Mouse (Mus musculus): ENCODE measurements around the gene Hcrtr1. TPM values are rescaled to one million over a fixed set of nuclear protein-coding genes. Genes with fewer than 3 reads are reported as not detected.

Hcrtr1 gene
- polyA plus RNA-seq, 1 experiment from 2014 or later: not detected

GRCm38 (mm10) chr4:130164121-130164520, 25.0 kb upstream of the Hcrtr1 start:
- DNase-seq (no peak), ATAC-seq (no peak)
- Histone ChIP-seq H3K27me3 (ENCODE audit: insufficient read depth, low read length) (peaks cover 10% of the 10 kb centered on the region), H3K27ac (ENCODE audit: low read depth) (0 out of 2 replicates have a peak overlapping the region, but pooled peaks have one; percentile 6), H3K4me1 (ENCODE audit: insufficient read depth) (peaks cover 18% of the 10 kb centered on the region), H3K36me3 (replicated peaks; ENCODE audit: insufficient read depth, low read length) (peaks cover 7% of the 10 kb centered on the region), H3K9me3 (ENCODE audit: low read length) (no peaks in the 10 kb centered on the region), H3K4me2 (ENCODE audit: low read depth, low read length) (no peak overlapping the region), H3K4me3 (ENCODE audit: low read depth, low read length) (no peak overlapping the region), H3K9ac (replicated peaks) (no peak overlapping the region)
- WGBS (ENCODE audit: insufficient replicate concordance): 72% methylated on average over 6 of the region's 6 CpGs
- TF ChIP-seq CTCF (IDR thresholded peaks at IDR 0.05; ENCODE audit: low read depth) (no peak), EP300 (IDR thresholded peaks at IDR 0.05; ENCODE audit: low read depth) (no peak)

- H3K9ac ChIP-seq (replicated peaks): peak overlapping the region; percentile 27; the same call in 1 of the 2 replicates
- peaks cover 16% of the 10 kb centered on the region for H3K4me1 ChIP-seq (ENCODE audit: insufficient read depth)
- no peak for DNase-seq
- peaks cover 7% of the 10 kb centered on the region for H3K36me3 ChIP-seq (replicated peaks; ENCODE audit: insufficient read depth, low read length)
- 10% methylated on average over 18 of the region's 20 CpGs for WGBS (ENCODE audit: insufficient replicate concordance)
- TF ChIP-seq EP300 (IDR thresholded peaks at IDR 0.05; ENCODE audit: low read depth) (no peak; the same call in 1 of the 2 replicates), CTCF (IDR thresholded peaks at IDR 0.05; ENCODE audit: low read depth) (no peak)
- H3K27me3 ChIP-seq (ENCODE audit: insufficient read depth, low read length): peaks cover 10% of the 10 kb centered on the region
- ATAC-seq: peak; percentile 47; the same call in 1 of the 2 replicates
- no peak overlapping the region for H3K4me3 ChIP-seq (ENCODE audit: low read depth, low read length)
- no peaks in the 10 kb centered on the region for H3K9me3 ChIP-seq (ENCODE audit: low read length)
- peak overlapping the region; percentile 53 for H3K4me2 ChIP-seq (ENCODE audit: low read depth, low read length)
- H3K27ac ChIP-seq (ENCODE audit: low read depth): peak overlapping the region; percentile 16; the same call in 1 of the 2 replicates
These were observed 24.3 kb upstream of the Hcrtr1 start for GRCm38 (mm10) chr4:130163391-130163861.

GRCm38 (mm10) chr4:130161349-130161748, 22.2 kb upstream of the Hcrtr1 start:
- Histone ChIP-seq H3K36me3 (replicated peaks; ENCODE audit: insufficient read depth, low read length) (peaks cover 7% of the 10 kb centered on the region), H3K4me1 (ENCODE audit: insufficient read depth) (peaks cover 7% of the 10 kb centered on the region), H3K9ac (replicated peaks) (no peak overlapping the region), H3K27ac (ENCODE audit: low read depth) (no peak overlapping the region), H3K27me3 (ENCODE audit: insufficient read depth, low read length) (peaks cover 10% of the 10 kb centered on the region), H3K9me3 (ENCODE audit: low read length) (no peaks in the 10 kb centered on the region), H3K4me2 (ENCODE audit: low read depth, low read length) (no peak overlapping the region), H3K4me3 (ENCODE audit: low read depth, low read length) (no peak overlapping the region)
- no peak for TF ChIP-seq CTCF (IDR thresholded peaks at IDR 0.05; ENCODE audit: low read depth)
- TF ChIP-seq EP300 (IDR thresholded peaks at IDR 0.05; ENCODE audit: low read depth): no peak
- DNase-seq (no peak), ATAC-seq (no peak)
- WGBS (ENCODE audit: insufficient replicate concordance): 54% methylated on average over 4 of the region's 4 CpGs

DNA sequence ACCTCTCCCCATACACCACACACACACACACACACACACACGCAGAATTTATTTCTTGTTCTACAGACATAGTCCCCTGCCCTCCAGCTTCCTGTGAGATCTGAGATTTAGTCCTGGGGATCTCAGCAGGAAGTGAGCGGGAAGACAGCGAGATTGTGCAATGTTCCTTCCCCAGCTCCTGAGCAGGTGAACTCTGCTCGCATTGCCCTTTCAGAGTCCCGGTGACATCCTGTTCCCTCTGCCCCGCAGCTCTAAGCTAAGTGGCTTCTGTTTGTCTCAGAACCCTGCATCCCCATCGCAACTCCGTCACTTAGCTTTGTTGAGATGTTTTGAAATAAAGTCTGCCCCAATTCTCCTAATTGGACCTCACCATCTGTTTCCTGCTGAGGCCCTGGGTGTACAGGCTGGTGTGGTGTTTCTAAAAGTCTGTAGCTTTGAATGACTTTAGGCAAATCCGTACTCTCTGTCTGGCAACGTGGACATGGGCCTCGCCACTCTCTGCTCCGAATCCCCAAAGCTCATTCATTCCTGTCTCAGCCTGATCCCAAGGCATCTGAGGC, 17.7 kb upstream of the Hcrtr1 start:
- Histone ChIP-seq H3K9ac (replicated peaks) (no peak overlapping the region), H3K27ac (ENCODE audit: low read depth) (no peak overlapping the region)

DNA sequence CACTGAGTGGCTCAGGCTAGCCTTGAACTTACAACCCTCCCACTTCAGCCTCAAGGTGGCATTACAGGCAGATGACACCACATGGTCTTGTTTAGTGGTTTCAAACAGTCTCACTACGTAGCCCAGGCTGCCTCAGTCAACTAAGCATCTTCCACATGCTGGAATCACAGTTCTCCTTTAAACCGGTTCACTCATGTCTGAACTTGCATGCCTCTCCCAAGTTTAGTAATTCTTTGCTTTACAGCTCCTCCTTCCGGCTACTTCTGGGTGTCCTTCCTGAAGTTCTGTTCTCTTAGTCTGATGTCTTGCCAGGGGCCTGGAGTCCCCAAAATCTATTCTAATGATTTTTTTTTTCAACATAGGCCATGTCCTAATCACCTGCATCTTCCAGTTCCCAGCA, 15.1 kb upstream of the Hcrtr1 start:
- no peaks in the 10 kb centered on the region for H3K36me3 ChIP-seq (replicated peaks; ENCODE audit: insufficient read depth, low read length)
- no peak overlapping the region for H3K27ac ChIP-seq (ENCODE audit: low read depth)
- H3K9ac ChIP-seq (replicated peaks): no peak overlapping the region
- no peaks in the 10 kb centered on the region for H3K4me1 ChIP-seq (ENCODE audit: insufficient read depth)
- TF ChIP-seq CTCF (IDR thresholded peaks at IDR 0.05; ENCODE audit: low read depth): no peak
- no peak for TF ChIP-seq EP300 (IDR thresholded peaks at IDR 0.05; ENCODE audit: low read depth)
- ATAC-seq (no peak), DNase-seq (no peak)
- 68% methylated on average over 3 of the region's 3 CpGs for WGBS (ENCODE audit: insufficient replicate concordance)
- H3K27me3 ChIP-seq (ENCODE audit: insufficient read depth, low read length): peaks cover 5% of the 10 kb centered on the region
- no peaks in the 10 kb centered on the region for H3K9me3 ChIP-seq (ENCODE audit: low read length)
- no peak overlapping the region for H3K4me2 ChIP-seq (ENCODE audit: low read depth, low read length)
- H3K4me3 ChIP-seq (ENCODE audit: low read depth, low read length): no peak overlapping the region

More for the DNA sequence above, 17.7 kb upstream of the Hcrtr1 start:
- H3K4me2 ChIP-seq (ENCODE audit: low read depth, low read length): no peak overlapping the region
- no peaks in the 10 kb centered on the region for H3K4me1 ChIP-seq (ENCODE audit: insufficient read depth)
- TF ChIP-seq EP300 (IDR thresholded peaks at IDR 0.05; ENCODE audit: low read depth) (no peak), CTCF (IDR thresholded peaks at IDR 0.05; ENCODE audit: low read depth) (no peak)
- no peaks in the 10 kb centered on the region for H3K36me3 ChIP-seq (replicated peaks; ENCODE audit: insufficient read depth, low read length)
- 32% methylated on average over 12 of the region's 12 CpGs for WGBS (ENCODE audit: insufficient replicate concordance)
- ATAC-seq (no peak), DNase-seq (no peak)
- no peaks in the 10 kb centered on the region for H3K9me3 ChIP-seq (ENCODE audit: low read length)
- H3K4me3 ChIP-seq (ENCODE audit: low read depth, low read length): no peak overlapping the region
- peaks cover 5% of the 10 kb centered on the region for H3K27me3 ChIP-seq (ENCODE audit: insufficient read depth, low read length)

- no peaks in the 10 kb centered on the region for H3K36me3 ChIP-seq (replicated peaks; ENCODE audit: insufficient read depth, low read length)
- no peak overlapping the region for H3K4me3 ChIP-seq (ENCODE audit: low read depth, low read length)
- no peak overlapping the region for H3K4me2 ChIP-seq (ENCODE audit: low read depth, low read length)
- H3K27me3 ChIP-seq (ENCODE audit: insufficient read depth, low read length): peaks cover 5% of the 10 kb centered on the region
- TF ChIP-seq CTCF (IDR thresholded peaks at IDR 0.05; ENCODE audit: low read depth) (no peak), EP300 (IDR thresholded peaks at IDR 0.05; ENCODE audit: low read depth) (no peak)
- H3K4me1 ChIP-seq (ENCODE audit: insufficient read depth): no peaks in the 10 kb centered on the region; the same call in 1 of the 2 replicates
- 35% methylated on average over 10 of the region's 10 CpGs for WGBS (ENCODE audit: insufficient replicate concordance)
- H3K9ac ChIP-seq (replicated peaks): no peak overlapping the region
- no peak overlapping the region for H3K27ac ChIP-seq (ENCODE audit: low read depth)
- ATAC-seq: no peak
- no peak for DNase-seq
- peaks cover 3% of the 10 kb centered on the region; the same call in 1 of the 2 replicates for H3K9me3 ChIP-seq (ENCODE audit: low read length)
These were observed 9.2 kb upstream of the Hcrtr1 start for GRCm38 (mm10) chr4:130148405-130148804.
